Comparison of ENCODE assay signal across 1 mouse cellular context in the genomic region with DNA sequence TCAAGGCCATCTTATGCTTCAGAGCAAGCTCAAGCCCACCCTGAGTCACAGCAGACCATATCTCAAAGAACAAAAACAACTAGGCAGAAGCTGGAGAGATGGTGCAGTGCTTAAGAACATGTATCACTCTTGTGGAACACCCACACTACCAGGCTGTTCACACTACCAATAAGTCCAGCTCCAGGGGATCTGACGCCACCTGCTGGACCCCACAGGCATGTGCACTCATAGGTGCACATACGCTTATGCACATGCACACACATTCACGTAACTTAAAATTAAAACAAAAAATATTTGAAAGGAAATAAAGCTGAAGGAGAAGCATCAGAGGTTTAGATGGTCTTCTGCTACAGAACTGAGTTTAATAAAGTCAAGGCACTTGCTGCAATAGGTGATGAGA.
TF ChIP-seq lines count a peak whose summit lies in the region.

No protein-coding gene starts in this region.

TF ChIP-seq in MEL, 35 proteins besides CTCF, POLR2A, EP300 and RAD21 (continued from another document):
- no peak for TF ChIP-seq GATA1 (IDR thresholded peaks at IDR 0.05; ENCODE audit: low read depth, low read length)
